Mouse (Mus musculus): ENCODE measurements at regions not wholly inside any gene's neighbourhood (a gene's known extent, or its start where the extent isn't known, plus 50 kb on each side); places are given as distances from the start of the nearest gene placed in this dataset.

DNA sequence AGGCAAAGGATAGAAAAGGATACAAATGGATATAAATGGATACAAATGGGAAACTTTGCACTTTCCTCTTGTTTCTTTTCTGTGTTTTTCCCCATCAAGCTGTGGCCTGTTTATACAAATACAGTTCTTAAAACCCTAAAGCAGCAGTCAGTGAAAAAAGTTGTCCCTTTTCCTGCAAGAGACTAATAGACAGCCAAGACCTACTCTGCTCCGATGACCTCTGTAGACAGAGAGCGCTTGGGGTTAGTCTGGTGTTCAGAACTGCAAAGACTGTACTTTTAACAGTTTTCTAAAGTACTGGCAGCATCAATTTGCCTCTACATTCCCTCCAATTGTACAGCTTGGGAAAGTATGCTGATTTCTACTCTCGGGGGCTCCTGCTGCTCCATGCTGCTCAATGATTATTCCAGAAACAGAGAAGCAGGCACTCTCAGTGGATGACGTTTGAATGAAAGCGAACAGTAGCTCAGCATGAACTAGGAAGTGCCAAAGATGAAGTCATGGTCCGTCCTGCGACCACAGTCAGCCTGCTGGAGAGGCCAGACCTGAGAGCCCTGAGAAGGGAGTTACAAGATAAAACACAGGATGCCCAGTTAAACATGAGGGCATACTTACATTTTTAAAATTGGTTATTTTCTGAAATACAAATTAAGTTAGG, 54.2 kb upstream of the Egln3 start:
- TF ChIP-seq CTCF (IDR thresholded peaks at IDR 0.05; ENCODE audit: insufficient read depth, low read length) (no peak), POLR2A (IDR thresholded peaks at IDR 0.05; ENCODE audit: borderline replicate concordance, extremely low read depth, low read depth, low read length) (no peak)

All from lung, adult 2 months (tissue).